Mouse (Mus musculus) stomach, postnatal 0 days (tissue): Measurements from ENCODE around the gene Dpy19l3.

Experiments
- CTCF ChIP-seq: IDR thresholded peaks from 2 replicates; pipeline ENCODE4 v1.5.1; 2016; ENCODE audit warnings: antibody characterized with exemption, low read depth, mild to moderate bottlenecking, moderate library complexity
- EP300 ChIP-seq: optimal IDR thresholded peaks from 2 replicates; pipeline ENCODE3; 2016; ENCODE audit warnings: antibody characterized with exemption

DNA sequence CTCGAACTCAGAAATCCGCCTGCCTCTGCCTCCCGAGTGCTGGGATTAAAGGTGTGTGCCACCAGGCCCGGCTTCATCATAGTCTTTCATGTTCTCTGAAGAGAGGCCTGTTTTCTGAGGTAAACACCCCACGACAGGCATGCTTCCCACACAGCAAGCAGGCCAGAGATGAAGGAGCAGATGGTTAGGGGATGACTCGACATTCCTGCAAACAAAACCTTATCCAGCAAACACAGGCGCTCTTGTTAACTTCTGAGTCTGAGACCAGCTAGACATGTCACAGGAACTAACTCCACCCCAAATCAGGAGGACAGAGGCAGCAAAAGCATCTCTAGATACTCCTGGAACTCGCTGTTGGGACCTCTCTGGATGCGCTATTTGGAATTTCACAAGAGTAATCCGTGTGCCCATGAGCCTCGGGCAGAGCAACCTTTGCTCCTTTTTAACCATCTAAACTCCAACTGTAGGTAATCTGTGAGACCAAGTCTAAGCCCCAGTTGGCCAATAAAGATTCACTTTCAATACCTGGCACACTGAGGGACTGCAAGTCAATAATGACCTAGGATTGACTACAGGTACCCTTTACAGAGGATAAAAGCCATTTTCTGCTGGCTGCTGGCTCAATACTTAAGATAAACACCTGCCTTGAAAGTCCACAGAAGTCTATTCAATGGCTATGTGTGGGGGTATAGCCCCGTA is 38.0 kb upstream of the Dpy19l3 start:
- TF ChIP-seq CTCF (no peak), EP300 (no peak)
